30 mouse cellular contexts compared by ENCODE assay signal in the genomic region with DNA sequence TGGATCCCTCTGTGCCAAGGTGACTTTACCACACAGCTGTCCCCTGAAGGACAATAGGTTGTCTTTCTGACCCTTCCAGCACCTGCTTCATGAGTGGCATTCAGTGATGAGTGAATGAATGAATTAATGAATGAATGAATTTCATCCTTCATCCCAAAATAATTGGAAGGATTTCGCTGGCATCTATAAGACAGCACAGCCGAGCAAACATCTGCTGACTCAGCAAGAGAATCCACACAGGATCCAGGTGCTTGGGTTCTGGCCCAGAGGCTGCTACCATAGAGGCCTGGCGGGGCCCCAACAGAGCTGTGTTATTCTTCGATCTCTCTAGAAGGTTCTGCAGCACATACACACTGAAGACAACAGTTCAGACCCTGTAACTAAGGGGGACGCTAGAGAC.
"Had no signal": no experiment of that assay in that cellular context is flagged by ENCODE, and none has a peak within 500 bp of the region (broad histone marks: within the 10 kb centered on the region; RNA-seq: fewer than 3 reads in every experiment).

No protein-coding gene starts in this region.

- H3K27me3 ChIP-seq: limb, embryonic 13.5 days; limb, embryonic 15.5 days; liver, embryonic 12.5 days; liver, embryonic 13.5 days; liver, embryonic 15.5 days; lung, embryonic 15.5 days; midbrain, embryonic 15.5 days had no signal

- H3K27ac ChIP-seq: limb, embryonic 10.5 days; limb, embryonic 12.5 days; limb, embryonic 13.5 days; limb, embryonic 15.5 days; liver, embryonic 12.5 days; liver, embryonic 13.5 days; liver, embryonic 14.5 days; liver, embryonic 15.5 days; lung, embryonic 15.5 days; macrophage; midbrain, embryonic 10.5 days; midbrain, embryonic 12.5 days; midbrain, embryonic 13.5 days; midbrain, embryonic 15.5 days; neural tube, embryonic 12.5 days had no signal

- H3K36me3 ChIP-seq: lung, embryonic 15.5 days; midbrain, embryonic 15.5 days; neural tube, embryonic 12.5 days had no signal

- DNase-seq: left cerebral cortex, postnatal 4 days; liver; liver, embryonic 13.5 days; liver, postnatal 0 days; lung, adult 18-20 months; lung, adult 2 months; lung, embryonic 14.5 days; lung, postnatal 10 days; lung, postnatal 14 days; lung, postnatal 36 days; lung, postnatal 4 days; midbrain, embryonic 14.5 days had no signal

- H3K9me3 ChIP-seq: limb, embryonic 10.5 days; limb, embryonic 12.5 days; limb, embryonic 13.5 days; limb, embryonic 15.5 days; liver, embryonic 12.5 days; liver, embryonic 13.5 days; liver, embryonic 15.5 days; lung, embryonic 15.5 days; megakaryocyte, embryonic 14.5 days; midbrain, embryonic 10.5 days; midbrain, embryonic 12.5 days; midbrain, embryonic 13.5 days; midbrain, embryonic 15.5 days; neural tube, embryonic 12.5 days had no signal

- H3K4me1 ChIP-seq: liver, embryonic 12.5 days; liver, embryonic 13.5 days; liver, embryonic 15.5 days; lung, embryonic 15.5 days; megakaryocyte, embryonic 14.5 days had no signal

- H3K4me2 ChIP-seq: limb, embryonic 12.5 days; limb, embryonic 13.5 days; limb, embryonic 15.5 days; liver, embryonic 11.5 days; liver, embryonic 12.5 days; liver, embryonic 13.5 days; liver, embryonic 15.5 days; lung, embryonic 14.5 days; lung, embryonic 15.5 days; midbrain, embryonic 11.5 days; midbrain, embryonic 12.5 days; midbrain, embryonic 13.5 days; midbrain, embryonic 15.5 days; neural tube, embryonic 12.5 days had no signal

- H3K9ac ChIP-seq: limb, embryonic 12.5 days; limb, embryonic 13.5 days; limb, embryonic 15.5 days; liver, embryonic 12.5 days; liver, embryonic 13.5 days; liver, embryonic 14.5 days; liver, embryonic 15.5 days; liver, postnatal 0 days; lung, embryonic 14.5 days; lung, embryonic 15.5 days; midbrain, embryonic 12.5 days; midbrain, embryonic 13.5 days; midbrain, embryonic 15.5 days; neural tube, embryonic 12.5 days had no signal

- H3K4me3 ChIP-seq: limb, embryonic 10.5 days; limb, embryonic 12.5 days; limb, embryonic 13.5 days; limb, embryonic 15.5 days; liver, embryonic 12.5 days; liver, embryonic 13.5 days; liver, embryonic 15.5 days; lung, embryonic 15.5 days; megakaryocyte, embryonic 14.5 days; midbrain, embryonic 10.5 days; midbrain, embryonic 12.5 days; midbrain, embryonic 13.5 days; midbrain, embryonic 15.5 days; myocyte; neural tube, embryonic 12.5 days had no signal
